Mouse (Mus musculus): Measurements from ENCODE around the gene Gbp9.

DNA sequence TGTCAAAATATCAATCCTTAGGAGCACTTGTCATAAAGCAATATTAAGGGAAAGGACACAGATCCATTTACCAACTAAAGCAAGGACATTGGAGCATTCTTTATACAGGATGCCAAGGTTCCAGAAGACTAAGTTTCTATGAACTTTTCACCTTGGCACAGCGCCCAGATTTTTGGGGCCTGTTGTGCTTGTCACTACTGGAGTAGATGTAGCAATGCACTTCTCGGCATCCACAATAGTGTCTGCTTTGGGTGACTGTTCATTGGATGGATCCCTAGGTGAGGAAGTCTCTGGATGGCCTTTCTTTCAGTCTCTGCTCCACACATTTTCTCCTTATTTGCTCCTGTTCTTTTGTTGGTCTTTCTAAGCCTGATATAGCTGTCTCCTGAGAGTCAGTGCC is 107.0 kb downstream of the Gbp9 start:
- no peak for TF ChIP-seq POLR2A (IDR thresholded peaks at IDR 0.05; ENCODE audit: insufficient read depth, low read depth, low read length)
- TF ChIP-seq CTCF (IDR thresholded peaks at IDR 0.05; ENCODE audit: insufficient read depth, low read depth, low read length): no peak

Data from olfactory bulb, adult 2 months (tissue).